Mouse (Mus musculus): ENCODE measurements around the gene Cldn10. TPM values are rescaled to one million over a fixed set of nuclear protein-coding genes. Genes with fewer than 3 reads are reported as not detected.
A peak's percentile ranks its signal among the peaks of the same experiment; 100 is the strongest.

Cldn10 gene
- 230 and 232 TPM in 2 replicates for polyA plus RNA-seq (2012; rRNA removed)

- whole genome bisulfite sequencing = 36% methylated on average over 4 of the region's 4 CpGs
- DNase-seq = peak; percentile 65
- TF ChIP-seq POLR2A (IDR thresholded peaks at IDR 0.05; ENCODE audit: low read depth, low read length) = no peak
- TF ChIP-seq CTCF (conservative IDR thresholded peaks at IDR 0.05; ENCODE audit: insufficient read depth, insufficient read length, low read depth, low read length) = no peak
- peak within 1 kb of the TSS; percentile 62 for H3K4me3 ChIP-seq (ENCODE audit: insufficient read depth, low read depth, low read length)
- no peaks in the 10 kb centered on the region for H3K36me3 ChIP-seq (ENCODE audit: control insufficient read depth, insufficient read depth, low read length)
- peak within 1 kb of the TSS; percentile 97 for H3K27ac ChIP-seq (ENCODE audit: insufficient read depth, low read depth, low read length)
- H3K4me1 ChIP-seq (ENCODE audit: control insufficient read depth, insufficient read depth, low read length) = peaks cover 16% of the 10 kb centered on the region
- no peaks in the 10 kb centered on the region for H3K27me3 ChIP-seq (replicated peaks; ENCODE audit: control insufficient read depth, insufficient read depth, low read length)
Measured at GRCm38 (mm10) chr14:118787621-118788020, at the start of gene Cldn10. TSS of gene Cldn10 (plus strand) at chr14:118787908.

GRCm38 (mm10) chr14:118741780-118742179, 45.9 kb upstream of the Cldn10 start:
- Histone ChIP-seq H3K27ac (ENCODE audit: insufficient read depth, low read depth, low read length) (no peak overlapping the region), H3K4me3 (ENCODE audit: insufficient read depth, low read depth, low read length) (no peak overlapping the region), H3K36me3 (ENCODE audit: control insufficient read depth, insufficient read depth, low read length) (no peaks in the 10 kb centered on the region), H3K27me3 (replicated peaks; ENCODE audit: control insufficient read depth, insufficient read depth, low read length) (no peaks in the 10 kb centered on the region), H3K4me1 (ENCODE audit: control insufficient read depth, insufficient read depth, low read length) (no peaks in the 10 kb centered on the region; the same call in 1 of the 2 replicates)
- peak; percentile 47 for DNase-seq
- TF ChIP-seq CTCF (conservative IDR thresholded peaks at IDR 0.05; ENCODE audit: insufficient read depth, insufficient read length, low read depth, low read length) = no peak
- no peak for TF ChIP-seq POLR2A (IDR thresholded peaks at IDR 0.05; ENCODE audit: low read depth, low read length)

- no peak overlapping the region for H3K27ac ChIP-seq (ENCODE audit: insufficient read depth, low read depth, low read length)
- H3K27me3 ChIP-seq (replicated peaks; ENCODE audit: control insufficient read depth, insufficient read depth, low read length) = no peaks in the 10 kb centered on the region
- no peak for TF ChIP-seq CTCF (conservative IDR thresholded peaks at IDR 0.05; ENCODE audit: insufficient read depth, insufficient read length, low read depth, low read length)
- no peak for TF ChIP-seq POLR2A (IDR thresholded peaks at IDR 0.05; ENCODE audit: low read depth, low read length)
Measured at GRCm38 (mm10) chr14:118742862-118743261, 44.8 kb upstream of the Cldn10 start.

GRCm38 (mm10) chr14:118749068-118749467, 38.6 kb upstream of the Cldn10 start:
- DNase-seq = no peak
- WGBS = 91% methylated on average over 2 of the region's 2 CpGs
- Histone ChIP-seq H3K27me3 (replicated peaks; ENCODE audit: control insufficient read depth, insufficient read depth, low read length) (no peaks in the 10 kb centered on the region), H3K27ac (ENCODE audit: insufficient read depth, low read depth, low read length) (no peak overlapping the region), H3K4me3 (ENCODE audit: insufficient read depth, low read depth, low read length) (no peak overlapping the region), H3K36me3 (ENCODE audit: control insufficient read depth, insufficient read depth, low read length) (no peaks in the 10 kb centered on the region), H3K4me1 (ENCODE audit: control insufficient read depth, insufficient read depth, low read length) (no peaks in the 10 kb centered on the region)
- TF ChIP-seq CTCF (conservative IDR thresholded peaks at IDR 0.05; ENCODE audit: insufficient read depth, insufficient read length, low read depth, low read length) (no peak), POLR2A (IDR thresholded peaks at IDR 0.05; ENCODE audit: low read depth, low read length) (no peak)

More at GRCm38 (mm10) chr14:118742862-118743261, 44.8 kb upstream of the Cldn10 start:
- 68% methylated on average over 5 of the region's 5 CpGs for WGBS
- no peak for DNase-seq
- Histone ChIP-seq H3K36me3 (ENCODE audit: control insufficient read depth, insufficient read depth, low read length) (no peaks in the 10 kb centered on the region), H3K4me3 (ENCODE audit: insufficient read depth, low read depth, low read length) (no peak overlapping the region), H3K4me1 (ENCODE audit: control insufficient read depth, insufficient read depth, low read length) (no peaks in the 10 kb centered on the region; the same call in 1 of the 2 replicates)

GRCm38 (mm10) chr14:118749715-118750114, 38.0 kb upstream of the Cldn10 start:
- Histone ChIP-seq H3K27ac (ENCODE audit: insufficient read depth, low read depth, low read length) (no peak overlapping the region), H3K4me3 (ENCODE audit: insufficient read depth, low read depth, low read length) (no peak overlapping the region), H3K36me3 (ENCODE audit: control insufficient read depth, insufficient read depth, low read length) (no peaks in the 10 kb centered on the region), H3K27me3 (replicated peaks; ENCODE audit: control insufficient read depth, insufficient read depth, low read length) (no peaks in the 10 kb centered on the region), H3K4me1 (ENCODE audit: control insufficient read depth, insufficient read depth, low read length) (no peaks in the 10 kb centered on the region)
- TF ChIP-seq POLR2A (IDR thresholded peaks at IDR 0.05; ENCODE audit: low read depth, low read length) = no peak
- no peak for TF ChIP-seq CTCF (conservative IDR thresholded peaks at IDR 0.05; ENCODE audit: insufficient read depth, insufficient read length, low read depth, low read length)
- WGBS = 76% methylated on average over 4 of the region's 4 CpGs
- DNase-seq = no peak

GRCm38 (mm10) chr14:118750505-118751192, 37.1 kb upstream of the Cldn10 start:
- Histone ChIP-seq H3K36me3 (ENCODE audit: control insufficient read depth, insufficient read depth, low read length) (no peaks in the 10 kb centered on the region), H3K27me3 (replicated peaks; ENCODE audit: control insufficient read depth, insufficient read depth, low read length) (no peaks in the 10 kb centered on the region), H3K4me3 (ENCODE audit: insufficient read depth, low read depth, low read length) (no peak overlapping the region), H3K27ac (ENCODE audit: insufficient read depth, low read depth, low read length) (no peak overlapping the region), H3K4me1 (ENCODE audit: control insufficient read depth, insufficient read depth, low read length) (no peaks in the 10 kb centered on the region)
- TF ChIP-seq POLR2A (IDR thresholded peaks at IDR 0.05; ENCODE audit: low read depth, low read length) = no peak
- TF ChIP-seq CTCF (conservative IDR thresholded peaks at IDR 0.05; ENCODE audit: insufficient read depth, insufficient read length, low read depth, low read length) = no peak
- DNase-seq = no peak
- 86% methylated on average over 6 of the region's 6 CpGs for WGBS

GRCm38 (mm10) chr14:118751193-118751753, 36.4 kb upstream of the Cldn10 start:
- no peak overlapping the region for H3K27ac ChIP-seq (ENCODE audit: insufficient read depth, low read depth, low read length)
- H3K27me3 ChIP-seq (replicated peaks; ENCODE audit: control insufficient read depth, insufficient read depth, low read length) = no peaks in the 10 kb centered on the region
- H3K4me3 ChIP-seq (ENCODE audit: insufficient read depth, low read depth, low read length) = no peak overlapping the region
- WGBS = 69% methylated on average over 8 of the region's 8 CpGs
- H3K36me3 ChIP-seq (ENCODE audit: control insufficient read depth, insufficient read depth, low read length) = no peaks in the 10 kb centered on the region
- DNase-seq = no peak
- H3K4me1 ChIP-seq (ENCODE audit: control insufficient read depth, insufficient read depth, low read length) = peaks cover 6% of the 10 kb centered on the region; the same call in 1 of the 2 replicates
- TF ChIP-seq CTCF (conservative IDR thresholded peaks at IDR 0.05; ENCODE audit: insufficient read depth, insufficient read length, low read depth, low read length) (no peak), POLR2A (IDR thresholded peaks at IDR 0.05; ENCODE audit: low read depth, low read length) (no peak)
